Mouse (Mus musculus) midbrain, embryonic 16.5 days (tissue): ENCODE results near the gene Nkx2-5. TPM values are rescaled to one million over a fixed set of nuclear protein-coding genes. Genes with fewer than 3 reads are reported as not detected.

Source experiments
- ATAC-seq: fragments of 200-750 bp; cut with Nextera tagmentation; 2 replicates; pipeline ENCODE4 v1.8.0; 2017; ENCODE audit warnings: moderate TSS enrichment
- H3K27ac ChIP-seq: fragments of 300-500 bp; sonication (generic); 2 replicates; pipeline ENCODE4 v1.5.1; 2014; ENCODE audit warnings: mild to moderate bottlenecking, low read length, mixed read lengths
- H3K27me3 ChIP-seq: fragments of 300-500 bp; sonication (generic); 2 replicates; pipeline ENCODE4 v1.6.1; 2014; ENCODE audit warnings: low read depth, low read length, mixed read lengths; ENCODE audit not compliant: control insufficient read depth, insufficient read depth
- H3K36me3 ChIP-seq: fragments of 300-500 bp; sonication (generic); 2 replicates; pipeline ENCODE4 v1.6.1; 2014; ENCODE audit warnings: mild to moderate bottlenecking, low read length, moderate library complexity, mixed read lengths; ENCODE audit not compliant: control insufficient read depth, insufficient read depth
- H3K4me1 ChIP-seq: fragments of 300-500 bp; sonication (generic); 2 replicates; pipeline ENCODE4 v1.6.1; 2014; ENCODE audit warnings: mild to moderate bottlenecking, low read length, mixed read lengths; ENCODE audit not compliant: control insufficient read depth, insufficient read depth
- H3K4me2 ChIP-seq: fragments of 300-500 bp; sonication (generic); 2 replicates; pipeline ENCODE4 v1.6.1; 2014; ENCODE audit warnings: mild to moderate bottlenecking, low read length, mixed read lengths
- H3K4me3 ChIP-seq: fragments of 300-500 bp; sonication (generic); 2 replicates; pipeline ENCODE4 v1.5.1; 2014; ENCODE audit warnings: low read depth, mild to moderate bottlenecking, low read length, moderate library complexity, mixed read lengths
- H3K9ac ChIP-seq: fragments of 300-500 bp; sonication (generic); 2 replicates; pipeline ENCODE4 v1.6.1; 2014; ENCODE audit warnings: low read depth, low read length, mixed read lengths
- H3K9me3 ChIP-seq: fragments of 300-500 bp; sonication (generic); replicated peaks from 2 replicates; pipeline ENCODE4 v1.6.1; 2014; ENCODE audit warnings: mild to moderate bottlenecking, low read length, mixed read lengths; ENCODE audit not compliant: control insufficient read depth, poor library complexity, severe bottlenecking
- WGBS: fragments of 180-500 bp; shearing (Covaris S2); extraction: QIAGEN DNeasy Blood & Tissue Kit; methylation state at CpG from one replicate; pipeline ENCODE4 v1.1.7; 2014; 5-methylcytosine and 5-hydroxymethylcytosine counted together
- polyA plus RNA-seq: library from polyadenylated mRNA; unstranded; fragments of >200 nt; fragmentation: Nextera tagmentation; extraction: Ambion mirVana; gene quantifications from 2 replicates; pipeline ENCODE4 v1.2.1, GENCODE M21; 2015

The Nkx2-5 gene
- polyA plus RNA-seq, 1 experiment from 2014 or later = not detected

GRCm38 (mm10) chr17:26861793-26862192, 17.0 kb upstream of the Nkx2-5 start:
- Histone ChIP-seq H3K9me3 (no peaks in the 10 kb centered on the region), H3K27me3 (peaks cover 26% of the 10 kb centered on the region), H3K36me3 (no peaks in the 10 kb centered on the region), H3K4me1 (no peaks in the 10 kb centered on the region), H3K4me2 (no peak overlapping the region), H3K9ac (no peak overlapping the region), H3K27ac (no peak overlapping the region), H3K4me3 (no peak overlapping the region)
- ATAC-seq = no peak
- 58% methylated on average over 4 of the region's 4 CpGs for WGBS

- no peaks in the 10 kb centered on the region for H3K36me3 ChIP-seq
- peaks cover 30% of the 10 kb centered on the region for H3K27me3 ChIP-seq
- no peaks in the 10 kb centered on the region for H3K4me1 ChIP-seq
- H3K27ac ChIP-seq = no peak overlapping the region
- H3K9ac ChIP-seq = no peak overlapping the region
- no peak overlapping the region for H3K4me3 ChIP-seq
- no peak for ATAC-seq
- no peaks in the 10 kb centered on the region for H3K9me3 ChIP-seq
- H3K4me2 ChIP-seq = no peak overlapping the region
- 33% methylated on average over 6 of the region's 6 CpGs for WGBS
Measured at GRCm38 (mm10) chr17:26861383-26861782, 16.6 kb upstream of the Nkx2-5 start.

GRCm38 (mm10) chr17:26860906-26861305, 16.1 kb upstream of the Nkx2-5 start:
- H3K4me3 ChIP-seq = no peak overlapping the region
- 60% methylated on average over 4 of the region's 4 CpGs for WGBS
- peaks cover 35% of the 10 kb centered on the region for H3K27me3 ChIP-seq
- H3K4me1 ChIP-seq = no peaks in the 10 kb centered on the region
- no peak overlapping the region for H3K4me2 ChIP-seq
- ATAC-seq = no peak
- H3K9ac ChIP-seq = no peak overlapping the region
- H3K9me3 ChIP-seq = no peaks in the 10 kb centered on the region
- H3K36me3 ChIP-seq = no peaks in the 10 kb centered on the region
- no peak overlapping the region for H3K27ac ChIP-seq

- no peak overlapping the region for H3K4me2 ChIP-seq
- H3K36me3 ChIP-seq = no peaks in the 10 kb centered on the region
- H3K27me3 ChIP-seq = peaks cover 57% of the 10 kb centered on the region
- no peak overlapping the region for H3K4me3 ChIP-seq
- no peak for ATAC-seq
- WGBS = 4% methylated on average over 4 of the region's 4 CpGs
- no peaks in the 10 kb centered on the region; the same call in 1 of the 2 replicates for H3K4me1 ChIP-seq
- H3K9ac ChIP-seq = no peak overlapping the region
- no peak overlapping the region for H3K27ac ChIP-seq
- no peaks in the 10 kb centered on the region for H3K9me3 ChIP-seq
Measured at GRCm38 (mm10) chr17:26852262-26852661, 7.5 kb upstream of the Nkx2-5 start.

- no peak overlapping the region for H3K27ac ChIP-seq
- no peak overlapping the region for H3K4me2 ChIP-seq
- H3K4me1 ChIP-seq = no peaks in the 10 kb centered on the region; the same call in 1 of the 2 replicates
- no peaks in the 10 kb centered on the region for H3K36me3 ChIP-seq
- H3K9me3 ChIP-seq = no peaks in the 10 kb centered on the region
- H3K9ac ChIP-seq = no peak overlapping the region
- WGBS = 6% methylated on average over 8 of the region's 8 CpGs
- H3K27me3 ChIP-seq = peaks cover 50% of the 10 kb centered on the region
- no peak for ATAC-seq
- H3K4me3 ChIP-seq = no peak overlapping the region
Measured at GRCm38 (mm10) chr17:26851136-26851460, 6.3 kb upstream of the Nkx2-5 start.

GRCm38 (mm10) chr17:26850358-26851135, 5.7 kb upstream of the Nkx2-5 start:
- H3K27ac ChIP-seq = no peak overlapping the region
- peaks cover 49% of the 10 kb centered on the region for H3K27me3 ChIP-seq
- under 1% methylated on average over 48 of the region's 48 CpGs for WGBS
- no peaks in the 10 kb centered on the region for H3K36me3 ChIP-seq
- no peaks in the 10 kb centered on the region for H3K9me3 ChIP-seq
- no peak for ATAC-seq
- H3K4me2 ChIP-seq = peak overlapping the region; percentile 15; the same call in 1 of the 2 replicates
- no peak overlapping the region for H3K9ac ChIP-seq
- H3K4me3 ChIP-seq = no peak overlapping the region
- no peaks in the 10 kb centered on the region; the same call in 1 of the 2 replicates for H3K4me1 ChIP-seq

- Histone ChIP-seq H3K4me3 (no peak overlapping the region), H3K9me3 (no peaks in the 10 kb centered on the region), H3K27me3 (peaks cover 52% of the 10 kb centered on the region), H3K9ac (no peak overlapping the region), H3K4me1 (no peaks in the 10 kb centered on the region; the same call in 1 of the 2 replicates), H3K27ac (no peak overlapping the region), H3K4me2 (peak overlapping the region; percentile 15; the same call in 1 of the 2 replicates), H3K36me3 (no peaks in the 10 kb centered on the region)
- 1% methylated on average over 44 of the region's 44 CpGs for WGBS
- ATAC-seq = no peak
Measured at GRCm38 (mm10) chr17:26849746-26850357, 5.0 kb upstream of the Nkx2-5 start.

GRCm38 (mm10) chr17:26849106-26849745, 4.4 kb upstream of the Nkx2-5 start:
- Histone ChIP-seq H3K4me2 (no peak overlapping the region; the same call in 1 of the 2 replicates), H3K4me3 (no peak overlapping the region), H3K4me1 (no peaks in the 10 kb centered on the region; the same call in 1 of the 2 replicates), H3K9ac (no peak overlapping the region), H3K9me3 (no peaks in the 10 kb centered on the region), H3K27me3 (peaks cover 49% of the 10 kb centered on the region), H3K27ac (no peak overlapping the region), H3K36me3 (no peaks in the 10 kb centered on the region)
- WGBS = 3% methylated on average over 19 of the region's 19 CpGs
- ATAC-seq = no peak

GRCm38 (mm10) chr17:26848236-26848635, 3.4 kb upstream of the Nkx2-5 start:
- Histone ChIP-seq H3K4me3 (no peak overlapping the region), H3K27ac (no peak overlapping the region), H3K9ac (no peak overlapping the region), H3K9me3 (no peaks in the 10 kb centered on the region), H3K4me1 (no peaks in the 10 kb centered on the region; the same call in 1 of the 2 replicates), H3K4me2 (no peak overlapping the region), H3K36me3 (no peaks in the 10 kb centered on the region), H3K27me3 (peaks cover 45% of the 10 kb centered on the region)
- WGBS = under 1% methylated on average over 6 of the region's 6 CpGs
- ATAC-seq = no peak
